Mouse (Mus musculus) stomach, adult 2 months (tissue): ENCODE results near the gene Ndufaf1. TPM values are rescaled to one million over a fixed set of nuclear protein-coding genes. Genes with fewer than 3 reads are reported as not detected.

Experiments used
- polyA plus RNA-seq: library from polyadenylated mRNA; depleted of rRNA; stranded (reverse); fragments of >200 nt; gene quantifications from 2 replicates; pipeline ENCODE4 v1.2.3, GENCODE M21; 2012; rRNA removed

The Ndufaf1 gene
- polyA plus RNA-seq: 0.22 and 0.49 TPM in 2 replicates

GRCm38 (mm10) chr2:119662220-119663182 is at the start of gene Ndufaf1:
Ndufaf1 (minus strand) TSS chr2:119662827.

GRCm38 (mm10) chr2:119674525-119675214 is 12.0 kb upstream of the Ndufaf1 start, which contains the start of gene Rtf1:
Rtf1 (plus strand) TSS chr2:119675068.

GRCm38 (mm10) chr2:119618199-119618982 is 44.2 kb downstream of the Ndufaf1 start, which contains the start of the genes Nusap1 and Oip5:
Nusap1 (plus strand) TSS chr2:119618298.
Oip5 (minus strand) TSS chr2:119618469.

Other genes starting within 250 kb of the Ndufaf1 start
- gene Ino80, start 185.1 kb downstream of the Ndufaf1 start, polyA plus RNA-seq: 2.0 and 2.6 TPM in 2 replicates
- gene Exd1, start 115.2 kb downstream of the Ndufaf1 start, polyA plus RNA-seq: 0.05 TPM in 1 of 2 replicates, not detected in the other
- gene Chp1, start 115.1 kb downstream of the Ndufaf1 start, polyA plus RNA-seq: 70.6 and 77.7 TPM in 2 replicates
- 0.10 and 0.21 TPM in 2 replicates for gene Nusap1, start 44.5 kb downstream of the Ndufaf1 start, polyA plus RNA-seq
- 2.5 and 3.0 TPM in 2 replicates for gene Oip5, start 44.4 kb downstream of the Ndufaf1 start, polyA plus RNA-seq
- 3.2 and 3.7 TPM in 2 replicates for gene Rtf1, start 12.2 kb upstream of the Ndufaf1 start, polyA plus RNA-seq
- gene Itpka, start 79.5 kb upstream of the Ndufaf1 start, polyA plus RNA-seq: 10.1 and 12.8 TPM in 2 replicates
- gene Ltk, start 97.6 kb upstream of the Ndufaf1 start, polyA plus RNA-seq: 7.0 and 8.8 TPM in 2 replicates
- 14.0 and 14.1 TPM in 2 replicates for gene Rpap1, start 124.7 kb upstream of the Ndufaf1 start, polyA plus RNA-seq
- gene Tyro3, start 134.9 kb upstream of the Ndufaf1 start, polyA plus RNA-seq: 18.0 and 21.9 TPM in 2 replicates
- 1.4 and 3.3 TPM in 2 replicates for gene Mga, start 234.4 kb upstream of the Ndufaf1 start, polyA plus RNA-seq